Mouse (Mus musculus): Measurements from ENCODE around the gene Lin37.

Gene Lin37

DNA sequence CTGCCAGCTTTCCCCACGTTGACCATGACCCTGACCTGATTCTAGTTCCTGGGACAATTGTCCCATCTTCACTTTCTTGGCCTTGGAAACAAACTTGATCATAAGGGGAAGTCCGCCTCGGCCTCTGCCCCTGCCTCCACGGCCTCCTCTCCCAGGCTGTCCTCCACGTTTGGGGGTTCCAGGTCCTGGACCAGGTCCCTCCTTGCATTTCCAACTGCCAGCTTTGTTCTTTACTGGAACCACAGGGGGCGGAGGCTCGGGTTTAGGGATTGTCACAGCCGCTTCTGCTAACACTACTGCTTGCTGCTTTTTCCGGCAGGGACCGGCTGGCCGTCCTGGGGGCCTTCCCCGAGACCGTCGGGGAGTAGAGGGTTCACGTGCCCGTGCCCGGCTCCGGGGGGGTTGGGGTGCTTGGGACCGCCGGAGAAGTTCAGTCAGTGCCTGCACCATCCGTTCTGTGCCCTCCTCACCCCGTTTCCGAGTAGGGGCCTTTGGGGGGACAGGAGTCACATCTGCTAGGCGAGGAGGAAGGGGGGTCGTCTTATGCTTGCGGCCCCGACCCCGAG is 26.9 kb upstream of the Lin37 start:
- DNase-seq, result no peak

DNA sequence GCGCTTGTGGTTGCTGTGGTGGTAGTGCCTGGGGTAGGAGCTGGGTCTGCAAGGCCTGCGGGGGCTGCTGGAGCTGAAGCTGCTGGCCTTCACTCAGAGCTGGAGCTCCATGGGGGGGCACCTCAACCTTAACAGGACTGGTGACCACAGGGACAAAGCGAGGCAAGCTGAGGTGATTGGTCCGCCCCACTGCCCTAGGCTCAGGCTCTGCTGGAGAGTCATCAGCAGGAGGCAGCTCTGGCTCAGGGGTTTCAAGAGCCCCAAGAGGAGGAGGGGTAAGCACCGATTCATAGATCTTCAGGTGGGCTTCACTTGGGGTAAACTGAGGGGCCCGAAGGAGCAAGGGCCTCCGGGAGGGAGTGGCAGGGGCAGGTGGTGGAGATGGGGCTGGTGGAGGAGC is 25.5 kb upstream of the Lin37 start:
- DNase-seq, result no peak

DNA sequence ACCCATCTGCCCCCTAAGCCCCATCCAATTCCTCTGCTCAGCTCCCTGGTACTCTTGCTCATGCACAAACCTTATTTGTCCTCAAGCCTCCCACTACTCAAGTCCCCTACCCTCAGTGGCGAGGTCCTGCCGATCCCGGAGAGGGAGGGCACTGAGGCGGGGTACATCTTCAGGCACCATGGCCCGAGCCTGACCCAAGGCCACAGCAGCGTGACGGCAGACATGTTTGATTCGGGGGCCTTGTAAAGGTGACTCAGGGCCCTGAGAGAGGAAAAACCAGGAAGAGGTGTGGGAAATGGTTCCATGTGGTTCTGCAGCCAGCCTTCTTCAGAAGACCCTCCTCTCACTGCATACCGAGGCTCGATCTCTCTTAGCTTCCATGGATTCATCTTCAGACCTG is 24.7 kb upstream of the Lin37 start:
- no peak for DNase-seq

DNA sequence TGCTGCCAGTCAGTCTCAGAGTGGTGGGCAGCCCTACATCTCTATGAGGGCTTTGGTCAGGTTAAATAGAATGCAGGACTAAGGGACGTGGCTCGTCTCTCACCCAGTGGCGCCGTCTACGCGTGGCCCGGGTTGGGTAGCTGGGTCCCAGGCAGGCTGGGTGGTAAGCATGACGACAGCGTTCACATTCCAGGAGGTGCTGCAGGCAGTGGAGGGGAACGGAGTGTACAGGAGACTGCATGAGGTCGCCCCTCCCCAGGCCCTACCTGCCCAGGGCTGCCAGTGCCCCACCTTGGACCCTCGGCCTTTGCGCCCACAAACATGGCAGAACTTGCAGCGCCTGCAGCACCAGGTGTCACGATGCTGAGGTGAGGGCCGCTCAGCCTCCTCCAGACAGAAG is 21.9 kb upstream of the Lin37 start:
- DNase-seq, result no peak

DNA sequence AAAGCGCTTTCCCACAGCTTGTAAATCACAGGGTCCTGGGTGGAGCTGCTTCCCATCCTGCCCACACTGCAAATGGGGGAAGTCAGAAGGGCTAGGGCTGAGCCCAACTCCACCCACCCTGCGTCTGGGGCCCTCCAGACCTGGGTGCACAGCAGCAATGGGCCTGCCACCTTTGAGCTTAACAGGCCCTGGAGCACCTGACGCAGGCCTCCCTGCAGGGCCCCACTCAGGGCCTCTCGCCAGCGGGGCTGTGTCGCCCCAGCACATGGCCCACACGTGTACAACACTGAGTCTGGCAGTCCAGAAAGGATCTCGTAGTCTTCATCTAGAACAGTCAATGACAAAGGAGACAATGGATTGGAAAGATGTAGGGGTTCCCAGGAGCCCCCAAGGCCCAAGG is 20.3 kb upstream of the Lin37 start:
- no peak for DNase-seq

DNA sequence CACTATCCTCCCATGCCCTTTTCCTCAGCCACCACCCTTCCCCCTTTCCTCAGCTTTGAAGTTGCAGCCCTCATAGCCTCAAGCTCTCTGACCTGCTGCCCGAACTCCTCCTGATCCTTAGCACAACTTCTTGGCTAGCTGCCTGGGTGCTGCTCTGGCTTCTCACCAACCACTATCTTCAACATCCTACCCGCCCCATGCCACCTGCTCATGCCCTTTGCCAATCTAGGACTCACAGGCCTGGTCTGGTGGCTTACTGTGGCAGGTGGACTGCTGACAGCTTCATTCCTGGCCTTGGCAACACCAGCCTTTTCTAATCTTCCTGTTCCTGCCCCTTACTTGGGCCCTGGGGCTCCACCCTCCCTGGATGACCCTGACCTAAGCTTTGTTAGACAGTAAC is 13.3 kb upstream of the Lin37 start:
- peak; percentile 44 to 58 for DNase-seq

DNA sequence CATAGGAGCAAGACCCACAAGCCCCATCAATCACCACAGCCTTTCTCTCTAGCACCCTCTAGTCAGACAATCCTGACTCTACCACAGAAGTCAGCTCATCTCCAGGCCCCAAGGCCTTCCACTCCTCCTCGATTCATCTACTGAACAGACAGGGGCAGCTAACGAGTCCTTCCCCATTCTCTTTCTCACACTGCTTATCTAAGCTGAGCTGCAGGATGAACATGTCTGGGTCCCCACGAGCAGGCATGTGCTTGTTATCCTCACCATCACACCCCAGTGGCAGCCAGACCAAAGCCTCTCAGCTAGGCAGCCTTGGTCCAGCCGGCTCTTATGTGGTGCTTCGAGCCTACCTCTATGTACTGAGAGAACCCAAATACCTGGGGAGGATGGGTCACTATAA is 12.8 kb upstream of the Lin37 start:
- no peak for DNase-seq

DNA sequence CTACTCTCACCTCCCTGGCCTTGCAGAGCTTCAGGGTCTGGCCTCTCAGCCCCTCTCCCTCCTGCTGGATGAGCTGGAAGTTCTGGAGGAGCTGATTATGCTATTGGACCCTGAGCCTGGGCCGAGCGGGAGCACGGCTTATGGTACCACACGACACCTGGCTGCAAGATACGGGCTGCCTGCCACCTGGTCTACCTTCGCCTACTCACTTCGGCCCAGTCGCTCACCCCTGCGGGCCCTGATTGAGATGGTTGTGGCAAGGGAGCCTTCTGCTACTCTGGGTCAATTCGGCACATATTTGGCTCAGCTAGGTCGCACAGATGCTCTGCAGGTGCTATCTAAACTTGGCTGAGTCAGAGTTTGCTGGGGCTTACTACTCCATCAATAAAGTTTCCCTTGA is 7.9 kb upstream of the Lin37 start:
- no peak for DNase-seq

DNA sequence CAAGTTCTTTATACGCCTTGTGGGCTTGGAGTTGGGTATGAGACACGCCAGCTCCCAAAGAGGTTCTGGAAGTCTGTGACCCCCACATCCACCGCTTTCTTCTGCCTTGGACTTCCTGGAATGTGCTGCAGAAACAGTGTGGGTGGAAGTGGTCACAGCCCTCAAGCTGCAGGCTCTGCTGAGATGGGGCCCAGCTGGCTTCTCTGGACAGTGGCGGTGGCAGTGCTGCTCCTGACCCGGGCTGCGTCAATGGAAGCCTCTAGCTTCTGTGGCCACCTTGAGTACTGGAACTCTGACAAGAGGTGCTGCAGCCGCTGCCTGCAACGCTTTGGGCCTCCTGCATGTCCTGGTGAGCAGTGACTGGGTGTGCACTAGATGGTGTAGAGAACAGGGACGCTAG is 6.4 kb upstream of the Lin37 start:
- no peak for DNase-seq

DNA sequence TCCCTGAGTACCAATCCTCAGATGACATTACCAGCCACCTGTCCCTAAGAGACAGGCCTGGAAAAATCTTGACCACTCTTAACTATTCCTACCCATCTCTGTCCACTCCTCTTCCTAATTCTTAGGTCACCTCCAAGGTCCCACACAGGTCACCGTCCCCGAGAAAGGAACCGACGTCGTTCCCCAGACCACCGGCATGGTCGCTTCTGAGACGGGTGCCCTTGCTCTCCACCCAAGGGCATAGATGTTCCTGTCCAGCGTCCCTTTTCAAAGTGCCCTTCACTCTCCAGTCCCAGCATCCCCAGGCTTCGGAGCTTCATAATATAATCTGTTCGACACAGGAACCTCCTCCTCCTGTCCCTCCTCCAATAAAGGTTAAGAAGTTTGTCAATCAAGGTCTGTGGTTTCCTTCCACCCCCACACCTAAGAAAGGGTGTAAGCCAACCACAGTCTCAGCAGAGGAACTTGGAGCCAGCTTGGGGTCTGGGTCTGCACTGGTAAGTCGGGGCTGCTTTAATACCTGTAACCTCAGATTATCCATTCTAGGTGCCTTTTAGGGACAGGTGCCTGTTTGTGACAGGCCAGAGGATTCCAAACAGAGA is 5.4 kb upstream of the Lin37 start, which contains the start of gene Igflr1:
Gene Igflr1, plus strand, starts transcription at position 458 of the 602 bp plus-strand sequence.
- DNase-seq, result no peak

DNA sequence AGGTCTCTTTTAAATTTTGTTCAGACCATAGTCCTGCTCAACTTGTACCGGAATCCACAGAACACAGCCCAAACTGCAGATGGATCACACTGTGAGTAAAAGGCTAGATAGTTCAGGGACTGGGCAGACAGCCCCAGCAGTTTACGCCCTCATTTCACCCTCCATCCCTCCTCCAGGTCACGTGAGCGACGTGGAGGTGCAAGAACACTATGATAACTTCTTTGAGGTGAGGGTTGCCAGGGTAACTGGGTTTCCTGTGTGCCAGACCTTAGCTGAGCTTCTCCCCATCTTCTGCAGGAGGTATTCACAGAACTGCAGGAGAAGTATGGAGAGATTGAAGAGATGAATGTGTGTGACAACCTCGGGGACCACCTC is 4.3 kb upstream of the Lin37 start:
- DNase-seq, result no peak

DNA sequence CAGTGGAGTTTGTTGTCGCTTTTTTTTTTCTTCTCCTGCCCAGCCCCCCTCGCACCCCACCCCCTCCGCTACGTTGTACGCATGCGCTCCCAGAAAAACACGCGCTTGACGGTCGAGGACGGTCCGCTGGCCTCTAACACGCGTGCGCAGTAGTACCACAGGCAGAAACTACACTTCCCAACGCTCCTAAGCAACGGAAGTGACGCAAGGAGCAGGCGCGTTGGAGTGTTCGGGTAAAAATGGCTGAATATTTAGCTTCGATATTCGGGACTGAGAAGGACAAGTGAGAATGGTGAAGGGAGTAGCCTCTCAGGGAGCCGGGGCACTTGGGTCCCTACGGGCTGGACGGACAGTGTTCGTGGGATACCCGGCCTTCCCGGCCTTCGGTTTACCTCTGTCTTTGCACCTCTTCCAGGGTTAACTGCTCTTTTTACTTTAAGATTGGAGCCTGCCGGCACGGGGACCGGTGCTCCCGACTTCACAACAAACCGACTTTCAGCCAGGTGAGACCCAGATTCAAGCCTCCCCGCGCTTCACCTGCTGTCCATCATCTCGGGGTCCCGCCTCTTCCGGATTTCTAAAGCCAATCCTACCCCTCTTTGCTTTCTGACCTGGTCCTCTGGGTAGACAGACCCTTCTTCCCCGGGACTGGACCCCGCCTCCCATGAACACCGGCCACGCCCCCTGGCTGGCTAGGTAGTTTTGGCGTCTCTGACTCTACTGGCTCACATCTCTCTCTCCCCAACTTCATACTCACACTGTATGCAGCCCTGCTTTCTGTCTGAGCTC is 3.7 kb upstream of the Lin37 start, which contains the start of the genes U2af1l4, Gm49396 and Psenen:
Gene U2af1l4, plus strand, starts transcription at position 185 of the 789 bp plus-strand sequence.
Gene Gm49396, plus strand, starts transcription at position 228 of the 789 bp plus-strand sequence.
Gene Psenen, minus strand, starts transcription at position 511 of the 789 bp plus-strand sequence.
- DNase-seq, result peak; percentile 97 to 98

DNA sequence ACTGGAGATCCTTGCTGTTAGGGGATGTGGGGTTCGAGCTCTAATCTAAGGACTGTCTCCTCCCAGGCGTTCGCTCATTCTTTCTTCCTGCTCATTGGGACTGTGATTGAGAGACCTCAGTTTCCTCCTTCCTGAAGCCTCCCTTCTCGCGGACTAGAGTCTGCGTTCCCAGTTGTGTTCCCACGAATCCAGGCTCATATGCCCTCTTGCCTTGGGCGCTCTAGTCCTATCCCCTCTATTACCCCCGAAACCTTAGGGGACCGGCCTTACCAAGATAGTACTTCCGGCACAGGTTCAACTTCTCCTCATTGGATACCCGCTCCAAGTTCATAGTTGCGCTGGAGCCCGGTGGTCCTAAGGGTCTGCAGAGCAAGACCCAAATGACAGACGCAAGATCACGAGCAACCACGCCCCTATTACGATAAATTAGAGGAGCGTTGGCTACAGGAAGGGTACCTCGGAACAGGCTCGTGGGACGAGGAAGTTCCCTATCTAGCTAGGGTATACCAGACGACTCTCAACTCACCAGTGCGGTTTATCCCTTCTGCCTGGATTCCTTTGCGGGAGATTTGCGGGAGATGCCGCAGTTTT is 3.0 kb upstream of the Lin37 start:
- no peak for DNase-seq

DNA sequence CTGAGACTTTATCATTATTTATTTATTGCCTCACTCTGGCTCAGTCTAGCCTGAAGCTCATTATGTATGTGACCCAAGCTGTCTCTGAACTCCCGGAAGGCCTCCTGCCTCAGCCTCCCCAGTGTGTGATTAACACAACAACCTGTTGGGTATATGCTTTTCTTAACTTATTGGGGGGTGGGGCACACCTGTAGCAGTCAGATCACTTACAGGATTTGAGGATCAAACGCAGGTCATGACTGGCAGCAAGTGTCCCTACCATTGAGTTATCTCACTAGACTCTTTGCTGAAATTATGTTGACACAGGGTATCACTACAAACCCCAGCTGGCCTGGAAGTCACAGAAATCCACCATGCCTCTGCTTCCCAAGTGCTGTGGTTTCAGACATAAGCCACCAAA is 658 bp upstream of the Lin37 start:
- DNase-seq, result no peak

DNA sequence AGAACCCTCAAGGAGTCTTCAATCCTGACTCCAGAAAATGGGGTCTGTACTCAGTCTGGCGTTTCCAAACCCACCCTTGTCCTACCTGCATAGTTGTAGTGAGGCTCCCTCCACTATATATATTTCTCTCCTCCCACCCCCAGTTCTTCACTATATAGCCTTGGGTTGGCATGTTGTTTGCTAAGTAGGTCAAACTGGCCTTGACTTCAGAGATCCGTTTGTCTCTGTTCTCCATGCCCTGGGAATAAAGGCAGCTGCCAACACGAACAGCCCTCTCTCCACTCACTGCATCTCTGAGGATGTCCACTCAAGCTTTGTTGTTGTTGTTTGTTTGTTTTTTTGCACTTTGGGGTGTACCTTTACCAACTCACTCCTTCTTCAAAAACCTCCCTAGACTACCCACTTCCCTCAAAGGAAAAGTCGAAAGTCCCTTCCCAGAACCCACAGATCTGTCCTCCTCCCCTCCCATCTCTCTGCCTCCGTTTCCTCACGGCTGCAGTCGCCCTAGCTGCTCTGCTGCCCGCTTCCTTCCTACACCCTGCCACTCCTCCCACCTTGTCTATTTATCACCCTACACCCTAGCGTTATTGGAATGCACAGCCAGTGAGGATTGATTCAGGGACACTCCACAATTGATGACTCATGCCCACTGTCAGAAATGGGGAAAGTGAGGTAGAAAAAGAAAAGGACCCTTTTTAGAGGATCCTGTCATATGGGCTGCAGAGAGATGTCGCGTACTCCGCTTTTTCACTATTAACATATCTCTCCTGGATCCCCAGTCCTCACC is 789 bp downstream of the Lin37 start:
- no peak for DNase-seq

DNA sequence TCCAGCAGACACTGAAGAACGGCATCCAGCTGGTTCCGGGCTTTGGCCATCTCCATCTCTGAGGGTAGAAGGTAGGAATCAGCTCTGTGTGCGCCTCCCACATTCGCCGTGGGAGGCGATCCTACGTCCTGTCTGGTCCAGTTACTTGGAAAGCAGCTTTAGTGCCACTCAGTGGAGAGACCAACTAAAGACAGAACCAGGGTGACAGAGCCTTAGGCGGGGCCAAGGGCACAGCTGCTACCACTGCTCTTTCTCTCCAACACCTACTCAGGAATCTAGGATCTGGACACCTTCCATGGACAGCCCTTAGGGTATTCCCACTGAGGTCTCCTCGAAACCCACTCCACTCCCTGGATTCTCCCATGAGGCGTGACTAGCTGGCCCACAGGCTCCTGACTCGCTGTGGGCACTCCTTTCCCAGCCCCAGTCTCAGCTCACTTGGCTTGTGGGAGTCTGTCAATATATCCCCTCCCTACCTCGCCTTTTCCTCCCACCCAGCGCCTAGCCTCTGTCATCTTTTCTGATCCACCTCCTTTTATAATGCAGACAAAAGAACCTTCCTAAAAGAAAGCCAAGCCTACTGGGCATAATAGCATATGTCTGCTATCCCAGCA is 1.6 kb downstream of the Lin37 start:
- DNase-seq, result no peak

DNA sequence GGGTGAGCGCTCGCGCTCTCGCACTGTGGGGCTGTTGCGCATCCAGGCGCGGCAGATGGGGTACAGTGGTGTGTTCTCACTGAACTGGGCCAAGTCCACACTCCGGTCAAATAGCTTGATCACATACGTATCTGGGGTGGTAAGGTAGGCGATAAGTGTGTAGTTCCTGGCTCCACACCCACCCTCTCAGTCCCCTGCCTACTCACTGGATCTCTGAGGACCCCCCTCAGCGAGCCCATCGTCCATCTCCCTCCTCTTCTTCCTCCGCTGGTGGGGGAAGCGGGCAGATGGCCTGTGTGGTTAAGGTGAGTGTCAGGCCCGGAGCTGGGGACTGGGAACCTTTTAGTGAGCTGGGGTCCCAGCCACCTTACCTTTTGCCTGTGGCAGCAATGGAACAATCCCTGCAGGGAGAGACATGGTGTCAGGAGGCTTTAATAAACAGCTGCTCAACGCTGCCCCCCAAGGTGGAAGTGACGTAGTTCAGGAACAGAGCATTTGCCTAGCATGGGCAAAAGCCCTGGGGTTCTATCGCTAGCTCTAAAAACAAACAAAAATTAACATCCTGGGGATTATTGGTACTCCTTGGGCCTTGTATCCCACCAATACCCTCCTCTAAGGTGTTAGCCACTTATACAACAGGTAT is 2.6 kb downstream of the Lin37 start:
- no peak for DNase-seq

DNA sequence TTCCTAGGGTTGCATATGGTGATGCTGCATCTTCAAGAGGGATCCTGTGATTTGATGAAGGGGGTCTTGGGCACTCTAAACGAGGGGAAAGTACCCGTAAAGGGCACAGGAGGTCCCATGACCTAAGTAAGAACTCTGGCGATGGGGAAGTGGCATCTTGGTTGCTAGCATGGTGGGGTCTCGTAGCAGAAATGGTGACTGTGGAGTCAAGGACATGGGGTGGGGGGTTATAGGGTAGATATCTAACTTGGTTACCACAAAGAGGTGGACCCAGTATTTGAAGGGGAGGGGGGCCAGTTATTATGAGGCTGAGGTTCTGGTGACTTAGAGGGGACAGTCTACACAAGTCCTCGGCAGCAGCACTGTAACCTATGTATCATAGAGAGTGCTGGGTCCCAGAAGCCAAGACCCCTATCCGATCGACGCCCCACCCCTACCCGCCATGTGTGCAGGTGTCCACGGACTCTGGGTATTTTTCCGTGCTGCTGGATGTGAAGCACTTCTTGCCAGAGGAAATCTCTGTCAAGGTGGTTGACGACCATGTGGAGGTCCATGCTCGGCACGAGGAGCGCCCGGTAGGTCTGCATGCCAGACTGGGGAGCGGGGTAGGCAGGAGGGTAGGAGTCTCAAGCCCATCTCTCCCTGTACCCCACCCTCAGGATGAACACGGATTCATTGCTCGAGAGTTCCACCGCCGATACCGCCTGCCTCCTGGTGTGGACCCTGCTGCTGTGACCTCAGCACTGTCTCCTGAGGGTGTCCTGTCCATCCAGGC is 5.6 kb downstream of the Lin37 start:
- DNase-seq, result no peak

DNA sequence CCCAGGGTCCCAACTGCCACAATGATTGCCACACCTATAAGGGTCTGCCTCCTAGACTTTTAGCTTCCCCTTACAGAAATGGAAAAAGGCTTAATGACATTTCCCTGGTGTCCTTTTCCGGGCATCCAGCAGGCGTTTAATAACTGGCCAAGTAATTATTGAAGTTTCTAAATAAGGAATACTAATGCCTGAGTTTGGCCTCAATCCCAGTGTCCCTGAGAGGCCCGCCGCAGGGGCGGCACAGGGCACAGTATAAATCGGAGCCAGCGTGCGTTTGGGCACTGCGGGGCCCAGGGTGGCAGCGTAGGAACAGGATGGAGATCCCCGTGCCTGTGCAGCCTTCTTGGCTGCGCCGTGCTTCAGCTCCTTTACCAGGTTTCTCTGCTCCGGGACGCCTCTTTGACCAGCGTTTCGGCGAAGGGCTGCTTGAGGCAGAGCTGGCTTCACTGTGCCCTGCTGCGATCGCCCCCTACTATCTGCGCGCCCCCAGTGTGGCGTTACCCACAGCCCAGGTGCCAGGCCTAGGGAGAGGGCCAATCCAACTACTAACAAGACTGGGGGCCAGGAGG is 6.5 kb downstream of the Lin37 start:
- DNase-seq, result peak in 1 of 2 experiments; percentile 34

Measured in lung, adult 18-20 months (tissue).